Mouse (Mus musculus): ENCODE results near the gene Ttc27. TPM values are rescaled to one million over a fixed set of nuclear protein-coding genes. Genes with fewer than 3 reads are reported as not detected.

Gene Ttc27
- polyA plus RNA-seq, 1 experiment from 2014 or later: 20.9 TPM

GRCm38 (mm10) chr17:74710731-74711130 is 6.8 kb upstream of the Ttc27 start:
- ATAC-seq (replicated peaks; ENCODE audit: low FRiP score, low read depth): no peak
- no peak for TF ChIP-seq CTCF (IDR thresholded peaks at IDR 0.05; ENCODE audit: low read depth)
- no peaks in the 10 kb centered on the region for H3K27me3 ChIP-seq (ENCODE audit: insufficient read depth, low read length)
- H3K9me3 ChIP-seq (replicated peaks; ENCODE audit: low read length): no peaks in the 10 kb centered on the region
- no peak overlapping the region for H3K9ac ChIP-seq (ENCODE audit: low read depth, low read length)
- no peak overlapping the region for H3K27ac ChIP-seq
- no peaks in the 10 kb centered on the region for H3K4me1 ChIP-seq (replicated peaks; ENCODE audit: insufficient read depth, low read length)
- 56% methylated on average over 4 of the region's 4 CpGs for WGBS
- H3K4me3 ChIP-seq (replicated peaks; ENCODE audit: low read depth, low read length): no peak overlapping the region
- H3K4me2 ChIP-seq (ENCODE audit: low read length): no peak overlapping the region
- no peak for DNase-seq (ENCODE audit: low spot score)
- no peaks in the 10 kb centered on the region for H3K36me3 ChIP-seq (ENCODE audit: insufficient read depth, low read length)

- H3K27ac ChIP-seq: no peak overlapping the region
- ATAC-seq (replicated peaks; ENCODE audit: low FRiP score, low read depth): no peak
- no peak for DNase-seq (ENCODE audit: low spot score)
- H3K9ac ChIP-seq (ENCODE audit: low read depth, low read length): no peak overlapping the region
- H3K36me3 ChIP-seq (ENCODE audit: insufficient read depth, low read length): no peaks in the 10 kb centered on the region
- H3K27me3 ChIP-seq (ENCODE audit: insufficient read depth, low read length): no peaks in the 10 kb centered on the region
- H3K4me3 ChIP-seq (replicated peaks; ENCODE audit: low read depth, low read length): no peak overlapping the region
- WGBS: 87% methylated on average over 8 of the region's 8 CpGs
- H3K4me2 ChIP-seq (ENCODE audit: low read length): no peak overlapping the region
- TF ChIP-seq CTCF (IDR thresholded peaks at IDR 0.05; ENCODE audit: low read depth): no peak
- H3K4me1 ChIP-seq (replicated peaks; ENCODE audit: insufficient read depth, low read length): no peaks in the 10 kb centered on the region
- H3K9me3 ChIP-seq (replicated peaks; ENCODE audit: low read length): no peaks in the 10 kb centered on the region
Observed at GRCm38 (mm10) chr17:74711627-74712026, 5.9 kb upstream of the Ttc27 start.

GRCm38 (mm10) chr17:74715128-74715527 is 2.4 kb upstream of the Ttc27 start:
- Histone ChIP-seq H3K27ac (no peak overlapping the region), H3K4me1 (replicated peaks; ENCODE audit: insufficient read depth, low read length) (peaks cover 4% of the 10 kb centered on the region; the same call in 1 of the 2 replicates), H3K27me3 (ENCODE audit: insufficient read depth, low read length) (no peaks in the 10 kb centered on the region), H3K4me3 (replicated peaks; ENCODE audit: low read depth, low read length) (no peak overlapping the region), H3K9ac (ENCODE audit: low read depth, low read length) (no peak overlapping the region), H3K9me3 (replicated peaks; ENCODE audit: low read length) (no peaks in the 10 kb centered on the region), H3K4me2 (ENCODE audit: low read length) (no peak overlapping the region), H3K36me3 (ENCODE audit: insufficient read depth, low read length) (no peaks in the 10 kb centered on the region)
- TF ChIP-seq CTCF (IDR thresholded peaks at IDR 0.05; ENCODE audit: low read depth): no peak
- 55% methylated on average over 3 of the region's 3 CpGs for WGBS
- no peak for ATAC-seq (replicated peaks; ENCODE audit: low FRiP score, low read depth)
- DNase-seq (ENCODE audit: low spot score): no peak

- no peak overlapping the region for H3K9ac ChIP-seq (ENCODE audit: low read depth, low read length)
- H3K27ac ChIP-seq: no peak overlapping the region
- H3K4me2 ChIP-seq (ENCODE audit: low read length): no peak overlapping the region
- H3K9me3 ChIP-seq (replicated peaks; ENCODE audit: low read length): no peaks in the 10 kb centered on the region
- DNase-seq (ENCODE audit: low spot score): no peak
- no peaks in the 10 kb centered on the region for H3K27me3 ChIP-seq (ENCODE audit: insufficient read depth, low read length)
- WGBS: 67% methylated on average over 1 of the region's 1 CpGs
- no peak overlapping the region for H3K4me3 ChIP-seq (replicated peaks; ENCODE audit: low read depth, low read length)
- no peak for TF ChIP-seq CTCF (IDR thresholded peaks at IDR 0.05; ENCODE audit: low read depth)
- ATAC-seq (replicated peaks; ENCODE audit: low FRiP score, low read depth): no peak
- peaks cover 4% of the 10 kb centered on the region; the same call in 1 of the 2 replicates for H3K4me1 ChIP-seq (replicated peaks; ENCODE audit: insufficient read depth, low read length)
- no peaks in the 10 kb centered on the region for H3K36me3 ChIP-seq (ENCODE audit: insufficient read depth, low read length)
Observed at GRCm38 (mm10) chr17:74715724-74716123, 1.8 kb upstream of the Ttc27 start.

GRCm38 (mm10) chr17:74716643-74717042 is 889 bp upstream of the Ttc27 start:
- no peaks in the 10 kb centered on the region for H3K9me3 ChIP-seq (replicated peaks; ENCODE audit: low read length)
- no peak for TF ChIP-seq CTCF (IDR thresholded peaks at IDR 0.05; ENCODE audit: low read depth)
- H3K4me2 ChIP-seq (ENCODE audit: low read length): peak overlapping the region; percentile 93
- no peak overlapping the region for H3K4me3 ChIP-seq (replicated peaks; ENCODE audit: low read depth, low read length)
- WGBS: 45% methylated on average over 3 of the region's 3 CpGs
- no peaks in the 10 kb centered on the region for H3K36me3 ChIP-seq (ENCODE audit: insufficient read depth, low read length)
- peak overlapping the region; percentile 63; the same call in 1 of the 2 replicates for H3K27ac ChIP-seq
- peaks cover 4% of the 10 kb centered on the region; the same call in 1 of the 2 replicates for H3K4me1 ChIP-seq (replicated peaks; ENCODE audit: insufficient read depth, low read length)
- ATAC-seq (replicated peaks; ENCODE audit: low FRiP score, low read depth) (no peak), DNase-seq (ENCODE audit: low spot score) (no peak)
- no peak overlapping the region for H3K9ac ChIP-seq (ENCODE audit: low read depth, low read length)
- H3K27me3 ChIP-seq (ENCODE audit: insufficient read depth, low read length): no peaks in the 10 kb centered on the region

GRCm38 (mm10) chr17:74717091-74717617 is 378 bp upstream of the Ttc27 start:
- Histone ChIP-seq H3K27me3 (ENCODE audit: insufficient read depth, low read length) (no peaks in the 10 kb centered on the region), H3K4me2 (ENCODE audit: low read length) (peak overlapping the region; percentile 93), H3K36me3 (ENCODE audit: insufficient read depth, low read length) (peaks cover 3% of the 10 kb centered on the region; the same call in 1 of the 2 replicates), H3K4me1 (replicated peaks; ENCODE audit: insufficient read depth, low read length) (peaks cover 4% of the 10 kb centered on the region; the same call in 1 of the 2 replicates), H3K9ac (ENCODE audit: low read depth, low read length) (peak overlapping the region; percentile 79; the same call in 1 of the 2 replicates), H3K4me3 (replicated peaks; ENCODE audit: low read depth, low read length) (peak overlapping the region; percentile 78), H3K9me3 (replicated peaks; ENCODE audit: low read length) (no peaks in the 10 kb centered on the region), H3K27ac (peak overlapping the region; percentile 63)
- 9% methylated on average over 14 of the region's 14 CpGs for WGBS
- ATAC-seq (replicated peaks; ENCODE audit: low FRiP score, low read depth) (peak; percentile 11; the same call in 1 of the 2 replicates), DNase-seq (ENCODE audit: low spot score) (no peak)
- TF ChIP-seq CTCF (IDR thresholded peaks at IDR 0.05; ENCODE audit: low read depth): no peak

GRCm38 (mm10) chr17:74732872-74733271 is 15.3 kb downstream of the Ttc27 start:
- Histone ChIP-seq H3K27ac (no peak overlapping the region), H3K4me1 (replicated peaks; ENCODE audit: insufficient read depth, low read length) (no peaks in the 10 kb centered on the region), H3K4me2 (ENCODE audit: low read length) (no peak overlapping the region), H3K9ac (ENCODE audit: low read depth, low read length) (no peak overlapping the region), H3K4me3 (replicated peaks; ENCODE audit: low read depth, low read length) (no peak overlapping the region), H3K9me3 (replicated peaks; ENCODE audit: low read length) (no peaks in the 10 kb centered on the region), H3K27me3 (ENCODE audit: insufficient read depth, low read length) (no peaks in the 10 kb centered on the region), H3K36me3 (ENCODE audit: insufficient read depth, low read length) (peaks cover 3% of the 10 kb centered on the region; the same call in 1 of the 2 replicates)
- DNase-seq (ENCODE audit: low spot score): peak; percentile 35
- no peak for ATAC-seq (replicated peaks; ENCODE audit: low FRiP score, low read depth)
- TF ChIP-seq CTCF (IDR thresholded peaks at IDR 0.05; ENCODE audit: low read depth): peak; percentile 49; the same call in 1 of the 2 replicates
